Mouse (Mus musculus) brain, adult 10 weeks (tissue): ENCODE data around the gene Zc3hav1l. TPM values are rescaled to one million over a fixed set of nuclear protein-coding genes. Genes with fewer than 3 reads are reported as not detected.

Experiments used
- polyA plus RNA-seq: library from polyadenylated mRNA; stranded (reverse); fragments of 350-450 nt; fragmentation: Illumina TruSeq; extraction: RNeasy Lipid Tissue Mini Kit (QIAGEN cat#74804); gene quantifications from one replicate; pipeline ENCODE4 v1.2.3, GENCODE M21; 2015; ENCODE audit warnings: low read depth, low replicate concordance

The Zc3hav1l gene
- 2.2 TPM for polyA plus RNA-seq

DNA sequence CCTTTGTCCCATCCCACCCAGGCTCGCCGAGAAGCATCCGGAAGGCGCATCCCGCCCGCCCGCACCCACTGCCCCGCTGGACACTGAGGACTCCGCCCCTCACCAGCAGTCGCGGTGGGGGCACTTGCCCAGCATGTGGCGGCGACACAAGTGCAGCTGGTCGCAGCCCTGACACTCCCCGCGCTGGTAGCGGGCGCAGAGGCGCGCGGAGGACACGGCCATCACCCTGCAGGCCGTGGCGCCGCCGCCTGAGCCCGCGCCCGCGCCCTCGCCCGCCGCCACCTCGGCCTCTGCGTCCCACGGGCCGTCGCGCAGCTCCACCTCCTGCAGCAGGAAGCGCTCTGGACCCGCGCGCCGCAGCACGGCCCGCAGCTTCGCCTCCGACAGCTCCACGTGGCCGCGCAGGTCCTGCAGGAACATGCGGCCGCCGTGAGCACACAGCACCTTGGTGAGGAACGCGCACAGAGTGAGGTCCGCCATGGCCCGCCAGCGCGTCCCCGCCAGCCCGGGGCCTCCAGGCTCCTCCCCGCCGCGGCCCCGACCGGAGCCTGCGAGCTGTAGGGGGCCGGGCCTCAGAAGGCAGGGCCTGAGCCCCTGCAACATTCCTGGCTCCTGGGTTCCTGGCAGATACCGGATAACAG is at the start of gene Zc3hav1l:
Gene Zc3hav1l, minus strand, starts transcription at position 499 of the 641 bp plus-strand sequence.

DNA sequence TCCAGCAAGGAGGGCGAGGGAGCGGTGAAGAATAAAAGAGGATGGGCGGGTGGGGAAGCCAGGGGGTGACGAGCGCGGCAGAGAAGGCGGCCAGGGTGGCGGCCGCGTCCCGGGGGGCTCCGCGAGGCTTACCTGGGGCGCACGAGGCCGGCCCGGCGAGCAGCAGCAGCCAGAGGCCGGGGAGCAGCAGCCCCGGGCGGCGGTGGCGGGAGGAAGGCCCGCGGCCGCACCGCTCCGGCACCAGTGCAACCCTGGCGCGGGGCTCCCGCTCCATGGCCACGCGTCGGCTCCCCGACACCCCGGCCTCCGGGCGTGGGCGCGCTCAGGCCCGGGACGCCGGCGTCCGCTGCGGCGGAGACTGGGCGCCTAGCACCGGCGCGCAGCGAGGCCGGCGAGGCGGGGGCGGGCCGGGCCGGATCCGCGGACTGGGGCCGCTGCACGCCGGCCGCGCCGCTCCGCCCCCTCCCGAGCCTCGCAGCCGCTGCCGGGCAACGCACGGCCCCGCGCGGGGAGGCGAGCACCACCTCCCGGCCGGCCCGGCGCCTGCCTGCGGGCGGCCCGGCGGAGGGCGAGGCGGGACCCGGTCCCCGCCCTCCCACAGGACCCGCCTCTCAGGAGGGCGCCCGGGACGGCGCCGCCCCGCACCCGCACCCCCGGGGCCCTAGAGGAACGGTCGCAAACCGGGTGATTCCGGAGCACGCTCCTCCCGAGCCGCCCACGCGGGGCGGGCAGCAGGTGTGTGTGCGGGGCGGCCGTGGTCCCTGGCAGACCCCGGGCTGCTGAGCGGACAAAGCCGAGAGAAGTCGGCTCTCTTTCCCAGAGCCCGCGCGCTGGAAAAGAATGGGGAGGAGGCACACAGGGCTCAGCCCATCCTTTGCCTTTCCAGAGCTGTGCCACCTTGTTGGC is 45.1 kb downstream of the Zc3hav1l start, which contains the start of gene D630045J12Rik:
Gene D630045J12Rik, minus strand, starts transcription at position 274 of the 906 bp plus-strand sequence.

Other genes starting within 250 kb of the Zc3hav1l start
- gene Tmem213, start 190.0 kb downstream of the Zc3hav1l start, polyA plus RNA-seq, result not detected
- gene Atp6v0a4, start 174.7 kb downstream of the Zc3hav1l start, polyA plus RNA-seq, result 1.2 TPM
- 15.2 TPM for gene D630045J12Rik, start 45.2 kb downstream of the Zc3hav1l start, polyA plus RNA-seq
- gene Zc3hav1, start 55.3 kb upstream of the Zc3hav1l start, polyA plus RNA-seq, result 2.9 TPM
- 6.3 TPM for gene Ttc26, start 82.2 kb upstream of the Zc3hav1l start, polyA plus RNA-seq
- 16.2 TPM for gene Ubn2, start 134.7 kb upstream of the Zc3hav1l start, polyA plus RNA-seq
- 124 TPM for gene Fmc1, start 234.2 kb upstream of the Zc3hav1l start, polyA plus RNA-seq